Mouse (Mus musculus) CH12.LX (cell line): Measurements from ENCODE around the gene Zfp507.

Experiments
- CTCF ChIP-seq, 2 experiments: IDR thresholded peaks in 1 of 2; conservative IDR thresholded peaks in 1 of 2; 2 replicates each; pipeline ENCODE4 v1.5.1; 2011 to 2012; ENCODE audit warnings: low read depth in 2 of 2, low read length in 2 of 2, improper control_type of control experiment in 1 of 2, inconsistent platforms in 1 of 2, mild to moderate bottlenecking in 1 of 2, moderate library complexity in 1 of 2
- EP300 ChIP-seq: IDR thresholded peaks from 2 replicates; pipeline ENCODE4 v1.6.1; 2011; ENCODE audit warnings: low read length, improper control_type of control experiment
- ETS1 ChIP-seq: conservative IDR thresholded peaks from 2 replicates; pipeline ENCODE4 v1.6.1; 2012; ENCODE audit warnings: low read depth, mild to moderate bottlenecking, inconsistent platforms, low read length, improper control_type of control experiment, moderate library complexity
- GABPA ChIP-seq: IDR thresholded peaks from 2 replicates; pipeline ENCODE4 v1.6.1; 2012; ENCODE audit warnings: low read depth, low read length, improper control_type of control experiment, inconsistent platforms; ENCODE audit not compliant: insufficient replicate concordance
- MAX ChIP-seq: IDR thresholded peaks from 2 replicates; pipeline ENCODE4 v1.6.1; 2011; ENCODE audit warnings: low read length, improper control_type of control experiment
- POLR2A ChIP-seq: IDR thresholded peaks from 2 replicates; pipeline ENCODE4 v1.6.1; 2011; ENCODE audit warnings: low read depth, mild to moderate bottlenecking, improper control_type of control experiment, low read length
- ZNF384 ChIP-seq: IDR thresholded peaks from 2 replicates; pipeline ENCODE4 v1.6.1; 2012; ENCODE audit warnings: low read depth, low read length, improper control_type of control experiment, inconsistent platforms

GRCm38 (mm10) chr7:35790201-35790600 is 12.6 kb downstream of the Zfp507 start:
- TF ChIP-seq EP300 (no peak), GABPA (no peak), ZNF384 (no peak), ETS1 (no peak), CTCF (conservative IDR thresholded peaks at IDR 0.05 in 1 of 2, IDR thresholded peaks at IDR 0.05 in 1 of 2; ENCODE audit: low read depth in 2 of 2, low read length in 2 of 2) (peak; percentile 20 to 56; a peak in 3 of 4 replicates), POLR2A (no peak), MAX (no peak)
